Mouse (Mus musculus): ENCODE results near the gene Vps8. TPM values are rescaled to one million over a fixed set of nuclear protein-coding genes. Genes with fewer than 3 reads are reported as not detected.

The Vps8 gene
- polyA plus RNA-seq, 2 experiments, result 3.0 to 5.1 TPM

DNA sequence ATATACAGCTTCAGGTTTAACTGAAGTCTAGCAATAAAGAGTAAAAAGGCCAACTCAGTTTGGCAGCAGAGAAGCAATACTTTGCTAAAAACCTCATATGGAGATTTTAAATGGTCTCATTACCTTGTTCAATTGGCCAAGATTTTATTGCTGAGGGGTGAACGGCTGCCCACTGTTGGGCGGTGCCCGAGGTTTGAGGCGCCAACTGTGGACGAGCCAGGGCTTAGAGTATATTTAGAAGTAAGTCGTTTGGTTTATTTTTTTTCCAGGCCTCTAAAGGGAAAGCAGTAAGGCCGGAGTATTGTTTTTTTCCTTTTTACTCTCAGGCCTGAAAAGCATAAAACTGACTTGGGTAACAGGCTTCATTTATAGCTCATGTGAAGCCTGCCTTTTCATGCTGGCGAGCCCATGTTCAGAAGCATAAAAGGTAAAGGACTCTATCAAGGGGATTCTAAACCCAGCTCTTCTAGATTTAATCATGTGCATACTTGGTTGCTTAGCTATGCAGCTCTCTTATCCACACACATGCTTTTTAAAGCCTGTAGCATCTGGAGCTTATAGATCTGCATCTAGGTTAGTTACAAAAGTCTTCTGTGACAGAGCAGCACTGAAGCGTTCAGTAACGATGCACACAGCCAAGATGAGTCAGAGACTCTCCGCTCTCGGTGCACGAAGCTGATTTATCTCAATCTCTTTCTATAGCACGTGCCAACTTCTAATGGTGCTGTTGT, 34.9 kb downstream of the Vps8 start:
- no peak overlapping the region for H3K4me2 ChIP-seq (ENCODE audit: low read depth)
- no peak overlapping the region for H3K9ac ChIP-seq (replicated peaks)
- no peaks in the 10 kb centered on the region for H3K9me3 ChIP-seq (ENCODE audit: control insufficient read depth, low read length)
- H3K4me3 ChIP-seq (ENCODE audit: insufficient read depth in 1 of 2, low read depth in 2 of 2, low read length in 2 of 2), result no peak overlapping the region
- no peak for TF ChIP-seq EP300 (IDR thresholded peaks at IDR 0.05; ENCODE audit: low read depth)
- no peak for TF ChIP-seq CTCF (IDR thresholded peaks at IDR 0.05; ENCODE audit: low read depth)
- no peak overlapping the region for H3K27ac ChIP-seq
- DNase-seq (ENCODE audit: low read depth in 3 of 3, low spot score in 3 of 3) (no peak), ATAC-seq (ENCODE audit: insufficient read depth) (no peak)
- H3K27me3 ChIP-seq (ENCODE audit: control insufficient read depth, insufficient read depth, low read length), result no peaks in the 10 kb centered on the region
- WGBS (ENCODE audit: insufficient replicate concordance), result 80% methylated on average over 14 of the region's 14 CpGs
- H3K4me1 ChIP-seq (replicated peaks; ENCODE audit: control insufficient read depth in 2 of 2, insufficient read depth in 2 of 2, low read length in 1 of 2), result no peaks in the 10 kb centered on the region
- no peaks in the 10 kb centered on the region; the same call in 1 of the 2 replicates for H3K36me3 ChIP-seq (replicated peaks; ENCODE audit: control insufficient read depth, insufficient read depth, low read depth)

DNA sequence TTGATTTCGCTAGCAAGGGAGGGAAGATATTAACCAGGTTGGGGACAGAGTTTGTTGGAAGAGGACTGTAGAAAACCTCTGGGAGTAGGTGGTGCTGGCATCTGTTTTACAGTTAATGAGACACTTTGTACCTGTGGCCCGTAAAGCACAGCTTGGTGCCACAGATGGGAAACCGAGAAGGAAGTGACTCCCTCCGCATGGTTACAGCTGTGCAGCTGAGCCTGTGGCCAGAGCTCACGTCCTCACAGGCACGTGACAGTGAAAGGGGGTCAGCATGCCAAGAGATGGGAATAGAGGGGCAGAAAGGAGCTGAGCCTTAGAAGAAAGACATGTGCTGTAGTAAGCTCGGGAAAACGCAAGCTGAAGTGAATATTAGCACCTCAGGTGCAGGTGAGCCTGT, 43.0 kb downstream of the Vps8 start:
- Histone ChIP-seq H3K9ac (replicated peaks) (no peak overlapping the region), H3K4me1 (replicated peaks; ENCODE audit: control insufficient read depth in 2 of 2, insufficient read depth in 2 of 2, low read length in 1 of 2) (no peaks in the 10 kb centered on the region), H3K9me3 (ENCODE audit: control insufficient read depth, low read length) (no peaks in the 10 kb centered on the region), H3K4me3 (ENCODE audit: insufficient read depth in 1 of 2, low read depth in 2 of 2, low read length in 2 of 2) (no peak overlapping the region), H3K27ac (no peak overlapping the region), H3K4me2 (ENCODE audit: low read depth) (no peak overlapping the region), H3K27me3 (ENCODE audit: control insufficient read depth, insufficient read depth, low read length) (no peaks in the 10 kb centered on the region), H3K36me3 (replicated peaks; ENCODE audit: control insufficient read depth, insufficient read depth, low read depth) (no peaks in the 10 kb centered on the region)
- no peak for DNase-seq (ENCODE audit: low read depth in 3 of 3, low spot score in 3 of 3)
- ATAC-seq (ENCODE audit: insufficient read depth), result no peak
- WGBS (ENCODE audit: insufficient replicate concordance), result 61% methylated on average over 8 of the region's 8 CpGs
- no peak for TF ChIP-seq CTCF (IDR thresholded peaks at IDR 0.05; ENCODE audit: low read depth)
- TF ChIP-seq EP300 (IDR thresholded peaks at IDR 0.05; ENCODE audit: low read depth), result no peak

DNA sequence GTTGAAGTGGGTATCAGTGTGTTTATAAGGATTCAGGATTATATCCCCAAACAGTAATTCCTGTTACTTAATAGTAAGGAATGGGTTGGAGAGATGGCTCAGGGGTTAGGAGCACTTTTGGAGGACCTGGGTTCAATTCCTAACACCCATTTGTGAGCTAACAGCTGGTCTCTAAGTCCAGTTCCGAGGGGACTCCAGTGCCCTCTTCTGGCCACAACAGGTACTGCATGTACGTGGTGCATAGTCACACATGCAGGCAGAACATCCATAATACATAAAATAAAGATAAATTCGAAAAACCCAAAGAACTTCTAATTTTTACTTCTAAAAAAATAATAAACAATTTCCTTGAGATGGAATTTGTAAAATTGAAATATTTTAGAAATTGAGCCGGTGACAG, 47.5 kb downstream of the Vps8 start:
- no peaks in the 10 kb centered on the region for H3K27me3 ChIP-seq (ENCODE audit: control insufficient read depth, insufficient read depth, low read length)
- no peak overlapping the region for H3K4me3 ChIP-seq (ENCODE audit: insufficient read depth in 1 of 2, low read depth in 2 of 2, low read length in 2 of 2)
- H3K27ac ChIP-seq, result no peak overlapping the region
- ATAC-seq (ENCODE audit: insufficient read depth) (no peak), DNase-seq (ENCODE audit: low read depth in 3 of 3, low spot score in 3 of 3) (no peak)
- no peaks in the 10 kb centered on the region for H3K9me3 ChIP-seq (ENCODE audit: control insufficient read depth, low read length)
- no peak overlapping the region for H3K9ac ChIP-seq (replicated peaks)
- H3K4me1 ChIP-seq (replicated peaks; ENCODE audit: control insufficient read depth in 2 of 2, insufficient read depth in 2 of 2, low read length in 1 of 2), result no peaks in the 10 kb centered on the region
- WGBS (ENCODE audit: insufficient replicate concordance), result 68% methylated on average over 4 of the region's 4 CpGs
- TF ChIP-seq EP300 (IDR thresholded peaks at IDR 0.05; ENCODE audit: low read depth) (no peak), CTCF (IDR thresholded peaks at IDR 0.05; ENCODE audit: low read depth) (peak; percentile 85)
- no peak overlapping the region for H3K4me2 ChIP-seq (ENCODE audit: low read depth)
- no peaks in the 10 kb centered on the region for H3K36me3 ChIP-seq (replicated peaks; ENCODE audit: control insufficient read depth, insufficient read depth, low read depth)

DNA sequence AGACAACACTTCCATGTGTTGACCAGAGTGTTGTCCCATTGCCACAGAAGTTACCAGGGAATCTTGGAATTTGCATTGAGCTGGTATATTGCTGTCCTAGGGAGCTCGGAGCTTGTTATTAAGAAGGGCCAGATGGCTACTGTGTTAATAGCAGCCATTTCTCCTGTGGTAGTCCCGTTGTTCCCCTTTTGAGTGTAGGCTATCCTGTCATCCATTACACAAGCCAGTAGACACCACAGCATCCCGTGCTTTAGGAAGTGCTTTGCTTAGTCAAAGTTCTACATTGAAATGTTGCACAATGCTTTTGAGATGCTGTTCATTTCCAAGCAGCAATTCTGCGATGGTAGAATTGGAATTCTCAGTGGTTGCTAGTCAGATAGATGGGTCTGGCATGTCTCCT, 54.2 kb downstream of the Vps8 start:
- Histone ChIP-seq H3K9me3 (ENCODE audit: control insufficient read depth, low read length) (no peaks in the 10 kb centered on the region), H3K4me3 (ENCODE audit: insufficient read depth in 1 of 2, low read depth in 2 of 2, low read length in 2 of 2) (no peak overlapping the region), H3K9ac (replicated peaks) (no peak overlapping the region), H3K27me3 (ENCODE audit: control insufficient read depth, insufficient read depth, low read length) (no peaks in the 10 kb centered on the region), H3K36me3 (replicated peaks; ENCODE audit: control insufficient read depth, insufficient read depth, low read depth) (no peaks in the 10 kb centered on the region), H3K4me1 (replicated peaks; ENCODE audit: control insufficient read depth in 2 of 2, insufficient read depth in 2 of 2, low read length in 1 of 2) (no peaks in the 10 kb centered on the region), H3K27ac (no peak overlapping the region), H3K4me2 (ENCODE audit: low read depth) (no peak overlapping the region)
- WGBS (ENCODE audit: insufficient replicate concordance), result 68% methylated on average over 4 of the region's 4 CpGs
- ATAC-seq (ENCODE audit: insufficient read depth) (no peak), DNase-seq (ENCODE audit: low read depth in 3 of 3, low spot score in 3 of 3) (no peak)
- no peak for TF ChIP-seq CTCF (IDR thresholded peaks at IDR 0.05; ENCODE audit: low read depth)
- no peak for TF ChIP-seq EP300 (IDR thresholded peaks at IDR 0.05; ENCODE audit: low read depth)

DNA sequence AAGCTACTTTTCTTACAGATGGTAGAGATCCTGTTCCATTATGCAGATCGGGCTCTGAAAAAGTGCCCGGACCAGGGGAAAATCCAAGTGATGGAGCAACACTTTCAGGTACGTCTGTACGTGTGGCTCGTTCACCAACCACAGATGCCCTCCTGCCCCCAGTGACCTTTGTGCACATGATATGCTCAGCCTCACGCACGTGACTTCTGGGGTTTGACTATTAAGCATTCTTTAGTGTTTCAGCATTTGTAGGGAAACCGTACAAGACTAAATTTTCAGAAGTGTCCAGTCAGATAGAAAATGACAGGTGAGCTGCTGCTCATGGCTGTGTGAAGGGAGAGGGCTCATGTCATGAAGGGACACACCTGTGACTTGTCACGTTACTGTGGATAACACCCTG, 55.5 kb downstream of the Vps8 start:
- 78% methylated on average over 9 of the region's 9 CpGs for WGBS (ENCODE audit: insufficient replicate concordance)
- no peak overlapping the region for H3K4me2 ChIP-seq (ENCODE audit: low read depth)
- DNase-seq (ENCODE audit: low read depth in 3 of 3, low spot score in 3 of 3) (no peak), ATAC-seq (ENCODE audit: insufficient read depth) (no peak)
- no peak overlapping the region for H3K4me3 ChIP-seq (ENCODE audit: insufficient read depth in 1 of 2, low read depth in 2 of 2, low read length in 2 of 2)
- H3K4me1 ChIP-seq (replicated peaks; ENCODE audit: control insufficient read depth in 2 of 2, insufficient read depth in 2 of 2, low read length in 1 of 2), result no peaks in the 10 kb centered on the region
- no peaks in the 10 kb centered on the region for H3K27me3 ChIP-seq (ENCODE audit: control insufficient read depth, insufficient read depth, low read length)
- H3K9ac ChIP-seq (replicated peaks), result no peak overlapping the region
- no peaks in the 10 kb centered on the region for H3K36me3 ChIP-seq (replicated peaks; ENCODE audit: control insufficient read depth, insufficient read depth, low read depth)
- H3K27ac ChIP-seq, result no peak overlapping the region
- TF ChIP-seq CTCF (IDR thresholded peaks at IDR 0.05; ENCODE audit: low read depth) (no peak), EP300 (IDR thresholded peaks at IDR 0.05; ENCODE audit: low read depth) (no peak)
- H3K9me3 ChIP-seq (ENCODE audit: control insufficient read depth, low read length), result no peaks in the 10 kb centered on the region
